Mouse (Mus musculus) bone marrow macrophage, adult 2 months (primary cell): Measurements from ENCODE around the gene Vmn2r83. TPM values are rescaled to one million over a fixed set of nuclear protein-coding genes. Genes with fewer than 3 reads are reported as not detected.
A peak's percentile ranks its signal among the peaks of the same experiment; 100 is the strongest.
"Not testable (repeated sequence)": the region's sequence is repeated elsewhere in the genome, so short reads cannot be mapped to it uniquely, and the experiment has no call there.

ENCODE experiments used
- H3K27ac ChIP-seq: 2 replicates; pipeline ENCODE4 v1.5.1; 2012; ENCODE audit warnings: low read depth, low read length; ENCODE audit not compliant: insufficient read depth
- H3K4me1 ChIP-seq: 2 replicates; pipeline ENCODE4 v1.6.1; 2012; ENCODE audit warnings: low read length; ENCODE audit not compliant: control insufficient read depth, insufficient read depth
- H3K4me3 ChIP-seq: 2 replicates; pipeline ENCODE4 v1.5.1; 2012; ENCODE audit warnings: mild to moderate bottlenecking, low read length, moderate library complexity; ENCODE audit not compliant: insufficient read depth
- CTCF ChIP-seq: IDR thresholded peaks from 2 replicates; pipeline ENCODE4 v1.5.1; 2012; ENCODE audit warnings: low read depth, mild to moderate bottlenecking, low read length, moderate library complexity
- POLR2A ChIP-seq: IDR thresholded peaks from 2 replicates; pipeline ENCODE4 v1.6.1; 2012; ENCODE audit warnings: mild to moderate bottlenecking, low read depth, low read length, borderline replicate concordance
- polyA plus RNA-seq: library from polyadenylated mRNA; stranded (reverse); fragments of >200 nt; gene quantifications from 2 replicates; pipeline ENCODE4 v1.2.4, GENCODE M21; 2012; ENCODE audit not compliant: missing spikeins, insufficient read depth, insufficient read length

Vmn2r83 gene
- polyA plus RNA-seq = not detected in 2 replicates

DNA sequence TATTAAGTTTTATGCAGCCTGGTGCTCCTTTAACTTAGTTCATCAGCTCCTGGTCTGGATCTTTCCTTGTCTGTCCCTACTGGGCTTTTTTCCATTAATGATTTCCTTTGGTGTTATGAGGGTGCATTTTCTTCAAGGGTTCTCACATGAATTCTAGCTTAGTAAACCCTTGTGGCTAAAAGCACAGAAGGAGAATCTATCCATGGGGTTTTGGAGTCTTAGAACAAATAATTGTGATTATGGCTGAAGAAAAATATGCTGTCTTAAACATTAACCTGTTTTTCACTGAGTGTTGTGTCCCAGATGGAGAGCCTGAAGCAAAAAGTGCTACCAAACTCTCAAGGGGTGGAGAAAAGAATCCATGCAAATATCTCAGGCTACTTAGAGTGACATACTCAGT is at the start of gene Vmn2r83:
Vmn2r83 (plus strand) TSS at position 301 of the 400 bp plus-strand sequence.
- Histone ChIP-seq H3K4me3 (no peak within 1 kb of the TSS), H3K27ac (no peak within 1 kb of the TSS), H3K4me1 (no peaks in the 10 kb centered on the region)
- TF ChIP-seq CTCF = no peak
- TF ChIP-seq POLR2A = no peak

DNA sequence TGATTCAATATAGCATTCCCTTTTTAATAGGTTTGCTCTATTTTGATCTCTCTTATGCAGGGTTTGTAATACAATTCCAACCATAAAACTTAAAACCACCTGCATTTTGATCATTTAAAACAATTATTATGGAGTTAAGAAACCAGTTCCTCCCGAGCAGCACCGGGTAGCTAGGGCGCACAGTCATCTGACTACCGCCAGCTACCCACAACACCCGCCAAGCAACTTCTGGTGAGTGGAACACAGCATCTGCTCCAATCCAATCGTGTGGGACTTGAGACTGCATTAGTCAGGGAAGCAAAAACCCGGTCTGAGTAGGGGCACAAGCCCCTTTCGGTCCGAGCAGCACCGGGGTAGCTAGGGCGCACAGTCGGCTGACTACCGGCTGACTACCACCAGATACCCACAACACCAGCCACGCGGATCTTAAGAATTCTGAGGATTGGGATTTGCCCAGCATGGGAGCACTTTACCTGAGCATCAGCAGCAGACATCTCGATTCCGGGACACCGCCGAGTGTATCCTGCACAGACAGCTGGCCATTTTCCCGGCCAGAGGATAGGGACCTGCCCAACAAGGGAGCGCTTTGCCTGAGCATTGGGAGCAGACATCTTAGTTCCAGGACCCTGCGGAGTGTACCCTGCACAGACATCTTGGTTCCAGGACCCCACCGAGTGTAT is 33.2 kb upstream of the Vmn2r83 start:
- H3K27ac ChIP-seq, H3K4me1 ChIP-seq, H3K4me3 ChIP-seq: not testable (repeated sequence)

DNA sequence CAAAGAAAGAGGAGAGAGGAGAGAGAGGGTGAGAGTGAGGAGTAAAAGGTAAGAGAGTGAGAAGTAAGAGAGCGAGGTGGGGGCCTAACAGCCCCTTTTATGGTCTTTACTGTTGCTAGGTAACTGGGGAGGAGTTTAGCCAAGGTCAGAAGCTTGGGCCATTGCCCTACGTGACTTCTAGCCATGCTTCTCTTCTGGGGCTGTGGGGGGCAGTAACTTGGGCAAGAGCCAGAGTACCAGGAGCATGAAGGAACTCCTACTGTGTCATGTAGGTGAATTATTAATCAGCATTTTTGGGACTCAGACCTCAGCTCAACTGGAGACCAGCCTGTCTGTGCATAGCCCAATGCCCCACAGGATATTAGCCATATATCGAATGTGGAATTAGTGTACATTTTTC is 27.4 kb downstream of the Vmn2r83 start:
- no peak overlapping the region for H3K27ac ChIP-seq
- no peaks in the 10 kb centered on the region for H3K4me1 ChIP-seq
- no peak overlapping the region for H3K4me3 ChIP-seq

DNA sequence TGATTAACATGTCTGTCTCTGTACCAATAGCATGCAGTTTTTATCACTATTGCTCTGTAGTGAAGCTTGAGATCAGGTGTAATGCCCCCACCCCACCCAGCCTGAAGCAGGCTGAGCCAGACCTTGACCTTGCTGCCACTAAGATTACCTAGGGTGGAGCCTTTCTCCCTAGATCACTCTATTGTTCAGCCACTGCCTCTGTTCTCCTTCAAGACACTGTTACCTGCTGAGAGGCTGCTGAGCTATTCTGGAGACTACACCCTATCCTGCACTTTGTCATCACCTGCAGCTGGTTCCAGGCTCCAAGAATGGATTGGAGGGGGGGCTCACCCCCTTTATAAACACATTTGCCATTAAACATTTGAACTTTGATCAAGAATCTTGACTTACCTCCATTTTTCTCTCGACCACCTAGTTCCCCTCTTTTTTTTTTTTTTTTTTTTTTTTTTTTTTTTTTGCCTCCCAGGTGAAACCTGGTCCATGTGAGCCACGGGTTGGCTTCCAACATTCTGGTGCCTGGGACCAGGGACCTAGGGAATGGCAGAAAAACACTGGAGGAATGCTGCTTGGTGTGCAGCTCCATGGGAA is 28.3 kb downstream of the Vmn2r83 start:
- Histone ChIP-seq H3K4me1 (no peaks in the 10 kb centered on the region), H3K4me3 (no peak overlapping the region), H3K27ac (no peak overlapping the region)
- no peak for TF ChIP-seq POLR2A
- no peak for TF ChIP-seq CTCF

More for the DNA sequence above, 27.4 kb downstream of the Vmn2r83 start:
- TF ChIP-seq POLR2A (no peak), CTCF (no peak)

DNA sequence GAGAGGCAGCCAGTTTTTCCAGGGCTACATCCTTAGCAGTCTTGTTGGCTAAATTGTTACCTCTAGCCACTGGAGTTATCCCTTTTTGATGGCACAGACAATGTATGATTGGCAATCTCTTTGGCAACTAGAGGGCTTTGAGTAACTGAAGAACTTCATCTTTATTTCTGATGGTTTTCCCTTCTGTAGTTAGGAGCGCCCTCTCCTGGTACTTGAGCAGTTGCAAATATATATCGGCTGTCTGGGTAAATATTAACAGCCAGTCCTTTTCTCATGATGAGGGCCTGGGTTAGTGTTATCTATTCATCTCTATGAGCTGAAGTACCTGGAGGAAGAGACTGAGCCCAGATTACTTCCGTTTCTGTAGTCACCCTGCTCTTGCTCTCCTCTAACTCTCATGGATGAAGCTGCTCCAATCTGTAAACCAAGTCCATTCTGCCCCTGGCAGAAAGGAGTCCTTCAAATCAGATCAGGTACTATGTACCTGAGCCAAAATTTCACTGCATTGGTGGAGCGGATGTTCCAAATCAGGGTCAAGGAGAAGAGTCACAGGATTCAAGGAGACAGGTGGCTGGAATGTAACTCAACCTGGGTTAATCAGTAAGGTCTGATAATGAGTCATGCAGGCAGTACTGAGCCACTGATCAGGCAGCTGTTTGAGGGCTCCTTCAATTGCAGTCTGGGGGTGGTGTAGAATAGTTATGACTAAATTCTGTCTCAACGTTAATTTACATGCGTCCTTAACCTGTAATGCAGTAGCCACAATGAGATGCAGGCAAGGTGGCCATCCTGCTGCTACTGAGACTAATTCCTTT is 34.5 kb downstream of the Vmn2r83 start:
- H3K27ac ChIP-seq = no peak overlapping the region
- TF ChIP-seq CTCF (no peak), POLR2A (no peak)
- H3K4me3 ChIP-seq = no peak overlapping the region
- H3K4me1 ChIP-seq = peaks cover 10% of the 10 kb centered on the region

DNA sequence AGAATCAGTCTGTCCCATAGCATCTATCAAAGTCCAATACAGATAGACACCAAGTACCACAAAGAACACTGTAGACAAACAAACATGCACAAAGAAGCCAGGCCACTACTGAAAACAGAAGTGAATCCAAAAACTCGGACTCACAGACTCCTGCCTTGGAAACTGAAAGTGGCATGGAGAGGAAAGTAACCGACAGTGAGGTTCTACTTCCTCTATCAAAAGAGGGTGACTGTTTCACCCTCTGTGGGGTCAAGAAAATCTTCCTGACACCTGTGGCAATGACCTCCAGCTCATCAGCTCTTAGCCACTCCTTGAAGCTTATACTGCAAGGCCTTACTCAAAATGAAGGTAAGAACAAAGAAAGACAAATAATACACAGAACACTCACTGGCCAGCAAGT is 38.2 kb downstream of the Vmn2r83 start:
- Histone ChIP-seq H3K4me1 (peaks cover 10% of the 10 kb centered on the region), H3K27ac (peak overlapping the region; percentile 15; the same call in 1 of the 2 replicates), H3K4me3 (peak overlapping the region; percentile 16)
- TF ChIP-seq CTCF = no peak
- no peak for TF ChIP-seq POLR2A

DNA sequence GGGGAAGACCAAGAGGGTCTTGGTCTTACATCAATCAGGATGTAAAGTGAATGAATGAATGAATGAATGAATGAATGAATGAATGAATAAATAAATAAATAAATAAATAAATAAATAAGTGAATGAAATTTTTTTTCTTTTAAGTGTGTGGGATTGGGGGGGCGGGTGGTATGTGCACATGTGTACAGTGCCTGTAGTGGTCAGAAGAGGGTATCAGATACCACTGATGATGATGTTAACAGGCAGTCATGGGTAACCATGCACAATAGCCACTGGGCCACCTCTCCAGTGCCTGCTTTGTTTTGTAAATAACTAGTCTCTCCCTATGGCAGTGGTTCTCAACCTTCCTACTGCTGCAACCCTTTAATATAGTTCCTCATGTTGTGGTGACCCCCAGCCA is 55.9 kb downstream of the Vmn2r83 start:
- H3K4me3 ChIP-seq = no peak overlapping the region
- H3K27ac ChIP-seq = no peak overlapping the region
- TF ChIP-seq POLR2A = no peak
- TF ChIP-seq CTCF = no peak
- no peaks in the 10 kb centered on the region for H3K4me1 ChIP-seq

DNA sequence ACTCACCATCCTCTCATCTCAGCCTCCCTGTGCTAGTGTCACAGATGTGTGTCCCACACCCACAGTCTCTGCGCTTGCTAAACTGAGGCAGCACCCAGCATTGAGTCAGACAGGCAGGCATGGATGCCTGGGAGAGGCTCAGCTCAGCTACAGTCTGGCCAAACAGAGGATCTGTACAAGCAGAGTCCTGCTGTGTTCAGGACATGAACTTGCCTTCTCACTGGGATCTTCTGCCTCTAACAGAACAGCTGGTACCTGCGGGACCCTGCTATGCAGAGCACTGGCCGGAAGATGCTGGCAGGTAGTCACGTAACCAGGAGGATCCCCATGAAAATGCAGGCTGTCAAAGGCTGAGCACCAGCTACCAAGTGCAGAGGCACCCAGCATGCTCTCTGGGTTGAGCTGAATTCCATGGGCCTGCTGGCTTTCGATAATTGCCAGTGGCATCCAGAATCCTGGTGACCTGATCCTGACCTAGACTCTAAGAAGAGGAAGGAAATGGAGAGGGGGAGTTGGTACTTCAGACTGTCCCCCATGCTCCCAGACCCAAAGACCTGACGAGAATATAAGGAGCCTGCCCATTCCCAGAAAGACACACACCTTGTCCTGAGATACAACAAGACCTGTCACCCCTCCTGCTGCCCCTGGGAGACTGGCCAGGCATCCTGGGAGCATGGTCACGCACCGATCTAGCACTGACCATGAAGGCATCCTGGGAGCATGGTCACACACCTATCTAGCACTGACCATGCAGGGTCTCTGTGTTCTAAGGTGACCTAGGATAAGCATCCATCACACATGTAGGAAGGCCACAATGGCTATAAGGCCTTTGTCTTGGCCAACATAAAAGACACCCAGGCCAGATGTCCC is 57.2 kb downstream of the Vmn2r83 start:
- Histone ChIP-seq H3K4me1 (no peaks in the 10 kb centered on the region), H3K4me3 (no peak overlapping the region), H3K27ac (no peak overlapping the region)
- no peak for TF ChIP-seq POLR2A
- TF ChIP-seq CTCF = no peak

DNA sequence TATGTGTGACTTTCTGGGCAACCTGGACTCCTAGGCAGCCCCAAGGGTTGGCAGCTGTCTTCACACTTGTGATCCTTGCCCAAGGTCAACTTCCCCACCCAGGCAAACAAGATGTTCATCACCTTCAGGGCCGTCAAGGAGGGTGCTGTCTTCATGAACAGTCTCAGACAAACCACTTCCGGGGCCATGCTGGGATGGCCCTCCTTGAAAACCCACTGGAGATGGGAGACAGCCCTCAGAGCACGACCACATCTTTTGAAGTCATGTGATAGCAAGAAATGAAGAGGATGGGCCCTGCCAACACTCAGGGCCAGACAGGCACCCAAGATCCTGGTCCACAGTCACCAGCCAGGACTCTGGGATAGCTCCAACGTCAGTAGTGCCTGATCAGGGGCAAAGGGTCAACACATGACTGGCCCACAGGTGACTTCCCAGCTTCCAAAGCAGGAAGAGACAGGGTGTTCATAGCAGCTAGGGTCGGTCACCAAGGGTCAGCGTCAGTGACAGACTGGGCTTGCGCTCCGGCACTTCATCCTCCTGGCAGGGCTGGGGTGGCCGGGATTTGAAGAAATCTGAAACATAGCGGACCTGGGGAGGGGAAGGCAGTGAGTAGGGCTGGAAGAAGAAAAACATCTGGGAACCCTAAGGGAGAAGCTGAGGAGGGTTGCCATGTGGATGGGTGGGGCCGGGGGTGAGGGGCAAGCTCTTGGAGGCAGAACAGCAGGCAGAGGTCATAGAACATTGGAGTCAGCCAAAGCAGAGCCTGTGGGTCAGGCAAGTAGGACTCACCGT is 58.3 kb downstream of the Vmn2r83 start:
- Histone ChIP-seq H3K27ac (no peak overlapping the region), H3K4me1 (no peaks in the 10 kb centered on the region)
- no peak for TF ChIP-seq CTCF
- no peak for TF ChIP-seq POLR2A

DNA sequence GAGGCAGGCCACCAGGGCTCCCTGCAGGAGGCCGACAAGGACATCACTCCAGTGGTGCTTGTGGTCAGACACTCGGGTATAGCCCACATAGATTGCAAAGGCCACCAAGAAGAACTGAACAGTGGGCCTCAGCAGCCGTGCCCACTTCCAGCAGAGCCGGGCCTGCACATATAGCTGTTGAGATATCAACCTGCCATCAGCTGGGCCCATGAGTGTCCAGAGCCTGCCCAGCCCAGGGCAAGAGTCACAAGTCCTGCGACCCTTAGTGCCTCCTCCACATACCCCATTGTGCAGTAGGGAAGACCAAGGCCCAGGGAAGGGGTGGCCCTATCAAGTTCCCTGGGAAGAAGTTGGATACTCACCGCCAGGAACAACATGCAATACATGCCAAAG is 58.9 kb downstream of the Vmn2r83 start:
- no peak for TF ChIP-seq POLR2A
- no peak for TF ChIP-seq CTCF
- H3K4me1 ChIP-seq = no peaks in the 10 kb centered on the region
- no peak overlapping the region for H3K4me3 ChIP-seq
- no peak overlapping the region for H3K27ac ChIP-seq

More for the DNA sequence above, 58.3 kb downstream of the Vmn2r83 start:
- H3K4me3 ChIP-seq = no peak overlapping the region
